Mouse (Mus musculus) neural tube, embryonic 11.5 days (tissue): ENCODE measurements around the gene Cdk14. TPM values are rescaled to one million over a fixed set of nuclear protein-coding genes. Genes with fewer than 3 reads are reported as not detected.

ENCODE experiments used
- ATAC-seq: fragments of 200-750 bp; cut with Nextera tagmentation; 2 replicates; pipeline ENCODE4 v1.8.0; 2017; ENCODE audit warnings: moderate number of reproducible peaks, mild to moderate bottlenecking, moderate TSS enrichment, moderate library complexity; ENCODE audit not compliant: insufficient read depth, low FRiP score, low TSS enrichment
- DNase-seq: peaks from one replicate; pipeline ENCODE4 v3.0.0-alpha.2; 2015; ENCODE audit warnings: low spot score
- H3K27ac ChIP-seq: fragments of 300-500 bp; sonication (generic); 2 replicates; pipeline ENCODE4 v1.5.1; 2014; ENCODE audit warnings: low read depth, mild to moderate bottlenecking, low read length
- H3K27me3 ChIP-seq: fragments of 300-500 bp; sonication (generic); 2 replicates; pipeline ENCODE4 v1.6.1; 2014; ENCODE audit warnings: mild to moderate bottlenecking, low read length, mixed read lengths; ENCODE audit not compliant: control insufficient read depth, insufficient read depth
- H3K36me3 ChIP-seq: fragments of 300-500 bp; sonication (generic); 2 replicates; pipeline ENCODE4 v1.6.1; 2014; ENCODE audit warnings: mild to moderate bottlenecking, low read length, moderate library complexity, mixed read lengths; ENCODE audit not compliant: control insufficient read depth, insufficient read depth
- H3K4me1 ChIP-seq: fragments of 300-500 bp; sonication (generic); 2 replicates; pipeline ENCODE4 v1.6.1; 2014; ENCODE audit warnings: low read length, mixed read lengths; ENCODE audit not compliant: control insufficient read depth, insufficient read depth
- H3K4me2 ChIP-seq: fragments of 300-500 bp; sonication (generic); 2 replicates; pipeline ENCODE4 v1.6.1; 2014; ENCODE audit warnings: low read depth, mild to moderate bottlenecking, moderate library complexity
- H3K4me3 ChIP-seq: fragments of 300-500 bp; sonication (generic); 2 replicates; pipeline ENCODE4 v1.5.1; 2014; ENCODE audit warnings: low read depth, low read length
- H3K9ac ChIP-seq: fragments of 300-500 bp; sonication (generic); 2 replicates; pipeline ENCODE4 v1.6.1; 2014; ENCODE audit warnings: mild to moderate bottlenecking, low read length
- H3K9me3 ChIP-seq: fragments of 300-500 bp; sonication (generic); 2 replicates; pipeline ENCODE4 v1.6.1; 2016; ENCODE audit warnings: low read length; ENCODE audit not compliant: control insufficient read depth
- WGBS: fragments of 180-500 bp; shearing (Covaris S2); extraction: QIAGEN DNeasy Blood & Tissue Kit; methylation state at CpG from one replicate; pipeline ENCODE4 v1.1.7; 2014; 5-methylcytosine and 5-hydroxymethylcytosine counted together
- polyA plus RNA-seq: library from polyadenylated mRNA; unstranded; fragments of >200 nt; fragmentation: Nextera tagmentation; extraction: Ambion mirVana; gene quantifications from 2 replicates; pipeline ENCODE4 v1.2.1, GENCODE M21; 2014

Cdk14 gene
- polyA plus RNA-seq, 1 experiment from 2014 or later = 29.5 TPM

- WGBS = 79% methylated on average over 9 of the region's 9 CpGs
- no peak overlapping the region for H3K27ac ChIP-seq
- H3K4me3 ChIP-seq = no peak overlapping the region
- no peak overlapping the region for H3K4me2 ChIP-seq
- no peaks in the 10 kb centered on the region for H3K27me3 ChIP-seq
- H3K4me1 ChIP-seq = no peaks in the 10 kb centered on the region
- DNase-seq (no peak), ATAC-seq (no peak)
- no peaks in the 10 kb centered on the region for H3K36me3 ChIP-seq
- H3K9me3 ChIP-seq = no peaks in the 10 kb centered on the region
- H3K9ac ChIP-seq = no peak overlapping the region
These were observed 106.8 kb downstream of the Cdk14 start for GRCm38 (mm10) chr5:5313195-5313760.

- H3K4me1 ChIP-seq = no peaks in the 10 kb centered on the region
- no peaks in the 10 kb centered on the region for H3K9me3 ChIP-seq
- DNase-seq (no peak), ATAC-seq (no peak)
- H3K27me3 ChIP-seq = no peaks in the 10 kb centered on the region
- H3K4me3 ChIP-seq = no peak overlapping the region
- no peak overlapping the region for H3K4me2 ChIP-seq
- no peak overlapping the region for H3K9ac ChIP-seq
- WGBS = 86% methylated on average over 2 of the region's 2 CpGs
- no peak overlapping the region for H3K27ac ChIP-seq
- H3K36me3 ChIP-seq = no peaks in the 10 kb centered on the region
These were observed 114.8 kb downstream of the Cdk14 start for GRCm38 (mm10) chr5:5305286-5305685.

GRCm38 (mm10) chr5:5303102-5303670 is 116.9 kb downstream of the Cdk14 start:
- no peak overlapping the region for H3K9ac ChIP-seq
- no peaks in the 10 kb centered on the region for H3K9me3 ChIP-seq
- WGBS = 90% methylated on average over 8 of the region's 8 CpGs
- ATAC-seq (no peak), DNase-seq (no peak)
- H3K4me3 ChIP-seq = no peak overlapping the region
- H3K27ac ChIP-seq = no peak overlapping the region
- H3K4me2 ChIP-seq = no peak overlapping the region
- H3K36me3 ChIP-seq = no peaks in the 10 kb centered on the region
- no peaks in the 10 kb centered on the region for H3K4me1 ChIP-seq
- no peaks in the 10 kb centered on the region for H3K27me3 ChIP-seq

- ATAC-seq = no peak
- Histone ChIP-seq H3K4me2 (no peak overlapping the region), H3K27ac (no peak overlapping the region), H3K36me3 (no peaks in the 10 kb centered on the region), H3K4me3 (no peak overlapping the region), H3K27me3 (no peaks in the 10 kb centered on the region), H3K4me1 (no peaks in the 10 kb centered on the region), H3K9ac (no peak overlapping the region), H3K9me3 (no peaks in the 10 kb centered on the region)
- 90% methylated on average over 12 of the region's 12 CpGs for WGBS
- no peak for DNase-seq
These were observed 118.5 kb downstream of the Cdk14 start for GRCm38 (mm10) chr5:5301571-5302079.

- H3K9me3 ChIP-seq = no peaks in the 10 kb centered on the region
- no peaks in the 10 kb centered on the region for H3K36me3 ChIP-seq
- H3K4me1 ChIP-seq = no peaks in the 10 kb centered on the region
- ATAC-seq (no peak), DNase-seq (no peak)
- H3K4me3 ChIP-seq = no peak overlapping the region
- H3K27me3 ChIP-seq = no peaks in the 10 kb centered on the region
- WGBS = 82% methylated on average over 2 of the region's 2 CpGs
- no peak overlapping the region for H3K4me2 ChIP-seq
- no peak overlapping the region for H3K9ac ChIP-seq
- H3K27ac ChIP-seq = no peak overlapping the region
These were observed 119.1 kb downstream of the Cdk14 start for GRCm38 (mm10) chr5:5300998-5301397.

- Histone ChIP-seq H3K4me2 (no peak overlapping the region), H3K36me3 (no peaks in the 10 kb centered on the region), H3K9me3 (no peaks in the 10 kb centered on the region), H3K27ac (no peak overlapping the region), H3K27me3 (no peaks in the 10 kb centered on the region), H3K9ac (no peak overlapping the region), H3K4me1 (no peaks in the 10 kb centered on the region), H3K4me3 (no peak overlapping the region)
- no peak for ATAC-seq
- WGBS = 65% methylated on average over 1 of the region's 1 CpGs
- no peak for DNase-seq
These were observed 119.8 kb downstream of the Cdk14 start for GRCm38 (mm10) chr5:5300290-5300689.

GRCm38 (mm10) chr5:5297222-5297621 is 122.9 kb downstream of the Cdk14 start:
- Histone ChIP-seq H3K9me3 (no peaks in the 10 kb centered on the region), H3K36me3 (no peaks in the 10 kb centered on the region), H3K9ac (no peak overlapping the region), H3K4me2 (no peak overlapping the region), H3K4me1 (no peaks in the 10 kb centered on the region), H3K27me3 (no peaks in the 10 kb centered on the region), H3K27ac (no peak overlapping the region), H3K4me3 (no peak overlapping the region)
- DNase-seq = no peak
- no peak for ATAC-seq
- WGBS = 87% methylated on average over 7 of the region's 7 CpGs

GRCm38 (mm10) chr5:5296773-5297172 is 123.3 kb downstream of the Cdk14 start:
- Histone ChIP-seq H3K27ac (no peak overlapping the region), H3K4me2 (no peak overlapping the region)
- ATAC-seq = no peak

GRCm38 (mm10) chr5:5292830-5293542 is 127.1 kb downstream of the Cdk14 start:
- Histone ChIP-seq H3K4me3 (no peak overlapping the region), H3K27me3 (no peaks in the 10 kb centered on the region), H3K9me3 (no peaks in the 10 kb centered on the region), H3K4me2 (no peak overlapping the region), H3K9ac (no peak overlapping the region), H3K36me3 (no peaks in the 10 kb centered on the region), H3K4me1 (no peaks in the 10 kb centered on the region), H3K27ac (no peak overlapping the region)
- DNase-seq (no peak), ATAC-seq (no peak)
- 89% methylated on average over 8 of the region's 8 CpGs for WGBS

More at GRCm38 (mm10) chr5:5296773-5297172, 123.3 kb downstream of the Cdk14 start:
- no peak for DNase-seq
- no peaks in the 10 kb centered on the region for H3K27me3 ChIP-seq
- no peaks in the 10 kb centered on the region for H3K36me3 ChIP-seq
- no peak overlapping the region for H3K4me3 ChIP-seq
- no peak overlapping the region for H3K9ac ChIP-seq
- no peaks in the 10 kb centered on the region for H3K4me1 ChIP-seq
- H3K9me3 ChIP-seq = no peaks in the 10 kb centered on the region
